Mouse (Mus musculus): Measurements from ENCODE around the gene Nlgn1.
"Not testable (repeated sequence)": the region's sequence is repeated elsewhere in the genome, so short reads cannot be mapped to it uniquely, and the experiment has no call there.

Gene Nlgn1

DNA sequence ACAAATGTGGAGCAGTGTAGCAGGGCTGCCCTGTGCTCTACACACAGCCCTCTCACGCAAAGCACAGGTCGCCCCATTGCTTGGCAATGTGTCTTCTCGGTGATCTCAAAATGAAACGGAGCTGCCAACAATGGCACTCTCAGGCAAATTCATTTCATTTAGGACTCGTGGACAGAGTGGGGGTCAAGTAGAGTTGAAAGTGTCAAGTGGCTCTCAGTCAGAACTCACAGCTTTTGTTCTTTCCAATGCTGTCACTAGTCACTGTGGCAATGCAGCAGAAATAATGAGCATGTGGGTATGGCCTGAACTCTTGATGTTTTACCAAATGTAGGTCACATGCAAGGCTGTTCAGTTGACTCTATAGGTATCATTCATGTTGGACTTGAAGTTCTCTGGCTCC is 756.7 kb downstream of the Nlgn1 start:
- DNase-seq, result no peak

GRCm38 (mm10) chr3:25574840-25575239 is 757.4 kb downstream of the Nlgn1 start:
- no peak for DNase-seq

DNA sequence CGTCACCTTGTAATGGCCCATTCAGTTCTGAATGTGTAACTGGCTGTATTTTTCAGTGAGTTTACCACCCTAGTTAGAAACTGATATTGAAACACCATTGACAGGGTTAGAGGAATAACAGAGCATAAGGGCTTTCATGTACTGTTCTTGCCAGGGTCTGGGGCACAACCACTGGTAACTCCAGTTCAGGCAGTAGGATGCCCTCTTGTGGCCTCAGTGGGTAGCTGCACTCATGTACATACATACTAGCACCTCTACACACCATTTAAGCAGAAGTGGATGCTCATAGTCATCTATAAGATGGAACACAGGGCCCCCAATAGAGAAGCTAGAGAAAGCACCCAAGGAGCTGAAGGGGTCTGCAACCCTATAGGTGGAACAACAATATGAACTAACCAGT is 773.7 kb downstream of the Nlgn1 start:
- not testable (repeated sequence) for DNase-seq

GRCm38 (mm10) chr3:25549097-25549496 is 783.2 kb downstream of the Nlgn1 start:
- DNase-seq, result not testable (repeated sequence)

GRCm38 (mm10) chr3:25524236-25524635 is 808.0 kb downstream of the Nlgn1 start:
- DNase-seq, result not testable (repeated sequence)

GRCm38 (mm10) chr3:25463051-25463450 is 869.2 kb downstream of the Nlgn1 start:
- DNase-seq, result no peak

- no peak for DNase-seq
Observed at GRCm38 (mm10) chr3:25456250-25456860, 875.9 kb downstream of the Nlgn1 start.

DNA sequence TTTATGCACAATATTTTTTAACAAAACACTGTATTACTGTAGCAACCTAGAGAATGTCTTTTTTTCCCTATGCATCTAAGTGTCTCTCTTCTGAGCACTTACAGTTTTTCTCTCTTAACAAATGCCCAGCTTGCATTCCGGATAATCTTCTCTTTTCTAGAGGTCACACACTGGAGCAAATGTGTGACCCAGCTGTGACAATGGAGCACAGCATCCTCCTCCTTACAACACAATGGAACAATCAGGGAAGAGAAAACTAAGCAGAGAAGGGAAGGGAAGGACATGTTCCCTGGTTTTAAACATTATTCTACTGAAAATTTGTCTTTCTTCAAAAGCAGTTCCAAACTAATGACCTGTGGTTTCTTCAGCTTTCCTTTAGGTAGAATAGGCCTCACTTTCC is 879.9 kb downstream of the Nlgn1 start:
- no peak for DNase-seq

DNA sequence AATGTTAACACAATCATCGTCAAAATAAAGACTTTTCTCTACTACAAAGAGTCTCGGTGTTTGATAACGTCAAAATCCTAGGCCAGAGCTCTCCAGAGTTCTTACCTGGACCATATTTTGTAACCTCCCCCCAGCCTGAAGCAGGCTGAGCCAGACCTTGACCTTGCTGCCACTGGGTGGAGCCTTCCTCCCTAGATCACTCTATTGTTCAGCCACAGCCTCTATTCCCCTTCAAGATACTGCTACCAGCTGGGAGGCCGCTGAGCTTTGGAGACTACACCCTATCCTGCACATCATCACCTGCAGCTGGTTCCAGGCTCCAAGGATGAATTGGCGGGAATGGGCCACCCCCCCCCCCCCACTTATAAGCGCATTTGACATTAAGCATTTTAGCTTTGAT is 881.8 kb downstream of the Nlgn1 start:
- DNase-seq, result no peak

DNA sequence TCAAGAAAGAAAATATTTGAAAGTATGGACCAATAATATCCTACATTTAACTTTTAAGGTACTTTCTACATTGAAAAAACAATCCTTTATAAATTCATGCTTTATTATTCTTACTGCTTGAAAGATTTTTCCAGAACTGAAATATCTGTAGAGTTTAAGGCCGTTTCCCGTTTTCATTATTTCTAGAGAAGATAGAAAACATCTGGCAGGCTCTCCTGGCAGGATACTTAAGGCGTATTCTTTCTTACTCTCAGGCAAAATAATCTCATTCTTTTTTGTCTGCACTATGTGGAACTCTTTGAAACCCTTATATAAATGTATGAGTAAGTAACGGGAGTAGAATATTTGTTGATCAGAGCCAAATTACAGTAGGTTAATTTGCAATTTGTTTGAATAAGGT is 882.9 kb downstream of the Nlgn1 start:
- DNase-seq, result no peak

DNA sequence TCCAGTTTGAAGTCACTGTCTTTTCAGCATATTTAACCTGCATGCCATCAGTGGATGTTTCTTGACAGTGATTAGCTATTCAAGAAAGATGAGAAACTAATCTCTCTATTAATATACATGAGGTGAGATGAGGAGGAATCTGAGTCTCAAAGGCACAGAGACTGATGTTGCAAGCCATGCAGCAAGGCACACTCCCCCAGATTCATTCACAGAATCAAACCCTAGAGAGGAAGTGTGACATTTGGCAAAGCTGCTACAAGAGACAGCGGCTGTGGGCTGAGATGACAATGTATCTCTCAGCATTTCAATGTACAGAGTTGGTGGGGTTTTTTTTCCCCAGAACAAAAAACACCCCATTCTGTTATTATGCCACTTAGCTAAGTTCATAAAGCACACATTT is 885.1 kb downstream of the Nlgn1 start:
- no peak for DNase-seq

- DNase-seq, result no peak
Observed at GRCm38 (mm10) chr3:25443657-25444056, 888.6 kb downstream of the Nlgn1 start.

GRCm38 (mm10) chr3:25442617-25443016 is 889.6 kb downstream of the Nlgn1 start:
- DNase-seq, result no peak

DNA sequence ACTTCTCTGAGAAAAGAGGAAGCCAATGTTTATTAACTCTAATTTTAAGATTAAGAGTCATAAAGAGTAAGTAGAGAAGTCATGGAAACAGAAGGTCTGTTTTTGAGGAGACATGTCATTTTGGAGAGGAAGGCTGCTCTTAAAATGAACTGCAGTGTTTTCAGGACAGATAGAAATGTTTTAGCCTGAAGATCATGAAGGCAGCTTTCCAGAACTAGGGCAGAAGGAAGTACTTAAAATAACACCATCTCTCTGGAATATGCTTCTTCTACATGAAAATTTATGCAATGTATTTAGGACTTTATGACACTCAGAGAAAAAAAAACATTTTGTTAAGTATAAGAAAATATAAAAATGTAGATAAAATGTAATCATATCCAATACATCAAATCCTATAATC is 905.3 kb downstream of the Nlgn1 start:
- no peak for DNase-seq

DNA sequence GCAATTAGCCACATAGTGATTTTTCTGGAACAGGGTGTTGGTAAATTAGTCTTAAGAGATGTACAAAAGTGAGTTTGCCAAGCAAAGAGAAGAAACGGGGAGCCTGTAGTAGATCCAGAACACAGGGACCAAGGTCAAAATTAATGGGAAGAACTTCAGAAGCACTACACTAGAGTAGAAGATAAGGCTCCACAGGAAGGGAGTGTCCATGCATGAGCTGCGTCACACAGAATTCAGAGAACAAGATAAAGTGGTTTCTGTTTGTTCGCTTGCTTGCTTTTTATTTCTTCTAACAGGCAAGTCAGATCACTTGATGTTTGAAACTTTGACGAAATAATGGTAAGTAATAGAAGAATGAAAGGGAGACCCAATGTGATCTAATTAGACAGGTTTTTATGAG is 920.3 kb downstream of the Nlgn1 start:
- DNase-seq, result no peak

Measured in B cell, adult 2 months (primary cell).